Mouse (Mus musculus) liver, embryonic 11.5 days (tissue): Measurements from ENCODE around the gene Cldn20. TPM values are rescaled to one million over a fixed set of nuclear protein-coding genes. Genes with fewer than 3 reads are reported as not detected.

Source experiments
- ATAC-seq: fragments of 200-750 bp; cut with Nextera tagmentation; replicated peaks from 2 replicates; pipeline ENCODE4 v1.8.0; 2017; ENCODE audit warnings: moderate number of reproducible peaks, mild to moderate bottlenecking, moderate TSS enrichment, moderate library complexity; ENCODE audit not compliant: low FRiP score
- DNase-seq: peaks from one replicate; pipeline ENCODE4 v3.0.0-alpha.2; 2017; ENCODE audit warnings: low spot score
- H3K27ac ChIP-seq: fragments of 300-500 bp; sonication (generic); 2 replicates; pipeline ENCODE4 v1.5.1; 2014; ENCODE audit warnings: mild to moderate bottlenecking, low read depth, low read length, control low read depth
- H3K27me3 ChIP-seq: fragments of 300-500 bp; sonication (generic); replicated peaks from 2 replicates; pipeline ENCODE4 v1.6.1; 2014; ENCODE audit warnings: low read length, mixed read lengths; ENCODE audit not compliant: control insufficient read depth, insufficient read depth
- H3K36me3 ChIP-seq: fragments of 300-500 bp; sonication (generic); 2 replicates; pipeline ENCODE4 v1.6.1; 2014; ENCODE audit warnings: mild to moderate bottlenecking, low read length, moderate library complexity, mixed read lengths; ENCODE audit not compliant: control insufficient read depth, insufficient read depth
- H3K4me1 ChIP-seq: fragments of 300-500 bp; sonication (generic); replicated peaks from 2 replicates; pipeline ENCODE4 v1.6.1; 2014; ENCODE audit warnings: low read length, mixed read lengths; ENCODE audit not compliant: control insufficient read depth, insufficient read depth
- H3K4me2 ChIP-seq: fragments of 300-500 bp; sonication (generic); 2 replicates; pipeline ENCODE4 v1.6.1; 2014; ENCODE audit warnings: mild to moderate bottlenecking, control low read depth, moderate library complexity
- H3K4me3 ChIP-seq: fragments of 300-500 bp; sonication (generic); 2 replicates; pipeline ENCODE4 v1.5.1; 2014; ENCODE audit warnings: low read depth, low read length, control low read depth
- H3K9ac ChIP-seq: fragments of 300-500 bp; sonication (generic); 2 replicates; pipeline ENCODE4 v1.6.1; 2014; ENCODE audit warnings: low read depth, low read length, control low read depth
- H3K9me3 ChIP-seq: fragments of 300-500 bp; sonication (generic); 2 replicates; pipeline ENCODE4 v1.6.1; 2016; ENCODE audit warnings: low read length, inconsistent platforms, mixed read lengths; ENCODE audit not compliant: control insufficient read depth
- WGBS: fragments of 180-500 bp; shearing (Covaris S2); extraction: QIAGEN DNeasy Blood & Tissue Kit; methylation state at CpG from one replicate; pipeline ENCODE4 v1.1.7; 2014; 5-methylcytosine and 5-hydroxymethylcytosine counted together
- polyA plus RNA-seq: library from polyadenylated mRNA; unstranded; fragments of >200 nt; fragmentation: Nextera tagmentation; extraction: Ambion mirVana; gene quantifications from 2 replicates; pipeline ENCODE4 v1.2.1, GENCODE M21; 2014

The Cldn20 gene
- polyA plus RNA-seq: not detected in 2 replicates

- peaks cover 2% of the 10 kb centered on the region; the same call in 1 of the 2 replicates for H3K4me1 ChIP-seq
- 92% methylated on average over 4 of the region's 4 CpGs for WGBS
- DNase-seq (no peak), ATAC-seq (no peak)
- no peaks in the 10 kb centered on the region for H3K27me3 ChIP-seq
- no peak within 1 kb of the TSS for H3K27ac ChIP-seq
- no peak within 1 kb of the TSS for H3K4me3 ChIP-seq
- H3K9ac ChIP-seq: no peak within 1 kb of the TSS
- no peak within 1 kb of the TSS for H3K4me2 ChIP-seq
- no peaks in the 10 kb centered on the region for H3K36me3 ChIP-seq
- H3K9me3 ChIP-seq: no peaks in the 10 kb centered on the region
These were observed at the start of gene Cldn20 for GRCm38 (mm10) chr17:3532254-3532653. Gene Cldn20, plus strand, starts transcription at chr17:3532554.

GRCm38 (mm10) chr17:3483091-3483490 lies 49.3 kb upstream of the Cldn20 start:
- no peaks in the 10 kb centered on the region for H3K4me1 ChIP-seq
- H3K4me3 ChIP-seq: no peak overlapping the region
- H3K36me3 ChIP-seq: no peaks in the 10 kb centered on the region
- 82% methylated on average over 8 of the region's 8 CpGs for WGBS
- DNase-seq (no peak), ATAC-seq (no peak)
- no peaks in the 10 kb centered on the region for H3K27me3 ChIP-seq
- H3K27ac ChIP-seq: no peak overlapping the region
- no peak overlapping the region for H3K4me2 ChIP-seq
- no peak overlapping the region for H3K9ac ChIP-seq
- no peaks in the 10 kb centered on the region for H3K9me3 ChIP-seq

DNA sequence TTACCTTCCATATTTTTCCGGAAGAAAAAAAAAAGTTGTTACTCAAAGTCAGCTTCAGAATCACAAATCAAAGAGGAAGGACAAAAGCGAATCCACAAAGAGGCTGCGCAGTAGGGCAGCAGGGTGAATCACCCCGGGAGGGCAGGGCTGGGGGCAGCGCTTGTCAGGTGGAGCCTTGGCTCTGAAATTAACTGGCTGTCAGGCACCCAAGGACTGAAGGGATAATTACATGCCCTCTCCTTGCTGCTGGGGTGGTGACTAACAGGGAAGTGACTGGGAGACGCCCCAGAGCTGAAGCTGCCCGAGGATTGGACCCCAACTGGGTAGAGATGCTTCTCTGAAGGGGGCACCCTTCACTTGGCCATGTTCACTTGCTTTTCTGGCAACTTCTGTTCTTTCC lies 46.5 kb upstream of the Cldn20 start:
- no peak overlapping the region for H3K4me3 ChIP-seq
- no peak overlapping the region for H3K4me2 ChIP-seq
- 73% methylated on average over 7 of the region's 7 CpGs for WGBS
- DNase-seq (no peak), ATAC-seq (no peak)
- H3K9me3 ChIP-seq: no peaks in the 10 kb centered on the region
- H3K9ac ChIP-seq: no peak overlapping the region
- H3K36me3 ChIP-seq: no peaks in the 10 kb centered on the region
- H3K27me3 ChIP-seq: no peaks in the 10 kb centered on the region
- no peak overlapping the region for H3K27ac ChIP-seq
- H3K4me1 ChIP-seq: no peaks in the 10 kb centered on the region

DNA sequence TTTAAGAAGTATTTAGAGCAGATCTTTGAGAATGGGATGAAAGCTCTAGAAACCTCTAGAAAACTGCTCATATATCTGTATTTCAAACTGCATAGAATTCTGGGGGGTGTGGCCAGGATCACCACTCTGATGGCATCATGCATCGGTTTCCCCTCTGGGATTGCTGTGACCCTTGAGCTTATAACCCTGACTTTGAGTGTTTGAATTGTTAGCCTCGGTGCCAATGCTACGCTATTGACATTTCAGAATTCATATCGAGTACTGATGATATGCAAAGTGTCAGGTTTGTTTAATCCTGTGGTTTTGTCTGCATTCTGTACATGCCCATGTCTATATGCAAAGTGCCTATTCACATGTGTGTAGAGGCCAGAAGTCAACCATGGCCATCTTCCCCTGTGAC lies 45.1 kb upstream of the Cldn20 start:
- Histone ChIP-seq H3K36me3 (no peaks in the 10 kb centered on the region), H3K4me1 (no peaks in the 10 kb centered on the region), H3K9ac (no peak overlapping the region), H3K9me3 (no peaks in the 10 kb centered on the region), H3K4me2 (no peak overlapping the region), H3K4me3 (no peak overlapping the region), H3K27ac (no peak overlapping the region), H3K27me3 (no peaks in the 10 kb centered on the region)
- DNase-seq (no peak), ATAC-seq (no peak)
- 84% methylated on average over 4 of the region's 4 CpGs for WGBS

GRCm38 (mm10) chr17:3487721-3488601 lies 44.4 kb upstream of the Cldn20 start:
- Histone ChIP-seq H3K4me3 (no peak overlapping the region), H3K27me3 (no peaks in the 10 kb centered on the region), H3K36me3 (no peaks in the 10 kb centered on the region), H3K9ac (no peak overlapping the region), H3K4me2 (no peak overlapping the region), H3K9me3 (no peaks in the 10 kb centered on the region), H3K4me1 (no peaks in the 10 kb centered on the region), H3K27ac (no peak overlapping the region)
- DNase-seq (no peak), ATAC-seq (0 out of 2 replicates have a peak, but pooled peaks have one; percentile 12)
- WGBS: 65% methylated on average over 12 of the region's 12 CpGs

- ATAC-seq: no peak
- no peak for DNase-seq
- H3K9me3 ChIP-seq: no peaks in the 10 kb centered on the region
- H3K36me3 ChIP-seq: no peaks in the 10 kb centered on the region
- H3K27ac ChIP-seq: no peak overlapping the region
- no peak overlapping the region for H3K4me2 ChIP-seq
- WGBS: 80% methylated on average over 11 of the region's 11 CpGs
- no peaks in the 10 kb centered on the region for H3K4me1 ChIP-seq
- H3K27me3 ChIP-seq: no peaks in the 10 kb centered on the region
- no peak overlapping the region for H3K4me3 ChIP-seq
- H3K9ac ChIP-seq: no peak overlapping the region
These were observed 42.0 kb upstream of the Cldn20 start for GRCm38 (mm10) chr17:3490216-3490895.

GRCm38 (mm10) chr17:3491065-3491464 lies 41.3 kb upstream of the Cldn20 start:
- Histone ChIP-seq H3K9me3 (no peaks in the 10 kb centered on the region), H3K4me1 (no peaks in the 10 kb centered on the region), H3K9ac (no peak overlapping the region), H3K27ac (no peak overlapping the region), H3K4me2 (no peak overlapping the region), H3K27me3 (no peaks in the 10 kb centered on the region), H3K36me3 (no peaks in the 10 kb centered on the region), H3K4me3 (no peak overlapping the region)
- WGBS: 39% methylated on average over 5 of the region's 5 CpGs
- DNase-seq (no peak), ATAC-seq (no peak)

GRCm38 (mm10) chr17:3491667-3492066 lies 40.7 kb upstream of the Cldn20 start:
- Histone ChIP-seq H3K4me2 (no peak overlapping the region), H3K36me3 (no peaks in the 10 kb centered on the region), H3K4me3 (no peak overlapping the region), H3K4me1 (no peaks in the 10 kb centered on the region), H3K27ac (no peak overlapping the region), H3K9ac (no peak overlapping the region), H3K9me3 (no peaks in the 10 kb centered on the region), H3K27me3 (no peaks in the 10 kb centered on the region)
- DNase-seq (no peak), ATAC-seq (no peak)
- WGBS: 86% methylated on average over 6 of the region's 6 CpGs
